Mouse (Mus musculus) intestine, embryonic 14.5 days (tissue): ENCODE data around the gene Zfp607b. TPM values are rescaled to one million over a fixed set of nuclear protein-coding genes. Genes with fewer than 3 reads are reported as not detected.

Source experiments
- ATAC-seq: fragments of 200-750 bp; cut with Nextera tagmentation; replicated peaks from 2 replicates; pipeline ENCODE4 v1.8.0; 2017; ENCODE audit warnings: low read depth, moderate number of reproducible peaks, moderate TSS enrichment, moderate library complexity; ENCODE audit not compliant: low FRiP score, low TSS enrichment
- DNase-seq: peaks from one replicate; pipeline ENCODE4 v3.0.0-alpha.2; 2018; ENCODE audit warnings: low spot score
- H3K27ac ChIP-seq: fragments of 300-500 bp; sonication (generic); 2 replicates; pipeline ENCODE4 v1.5.1; 2014; ENCODE audit warnings: low read depth, mild to moderate bottlenecking, control low read depth
- H3K27me3 ChIP-seq: fragments of 300-500 bp; sonication (generic); replicated peaks from 2 replicates; pipeline ENCODE4 v1.6.1; 2014; ENCODE audit warnings: low read length, control low read depth; ENCODE audit not compliant: control insufficient read depth, insufficient read depth
- H3K36me3 ChIP-seq: fragments of 300-500 bp; sonication (generic); 2 replicates; pipeline ENCODE4 v1.6.1; 2014; ENCODE audit warnings: low read length, control low read depth; ENCODE audit not compliant: control insufficient read depth, insufficient read depth
- H3K4me1 ChIP-seq: fragments of 300-500 bp; sonication (generic); replicated peaks from 2 replicates; pipeline ENCODE4 v1.6.1; 2014; ENCODE audit warnings: low read length, control low read depth, mixed read lengths; ENCODE audit not compliant: control insufficient read depth, insufficient read depth
- H3K4me2 ChIP-seq: fragments of 300-500 bp; sonication (generic); 2 replicates; pipeline ENCODE4 v1.6.1; 2014; ENCODE audit warnings: low read length
- H3K4me3 ChIP-seq: fragments of 300-500 bp; sonication (generic); 2 replicates; pipeline ENCODE4 v1.5.1; 2014; ENCODE audit warnings: low read depth, low read length, control low read depth, mixed read lengths
- H3K9ac ChIP-seq: fragments of 300-500 bp; sonication (generic); 2 replicates; pipeline ENCODE4 v1.6.1; 2014; ENCODE audit warnings: mild to moderate bottlenecking, low read length
- H3K9me3 ChIP-seq: fragments of 300-500 bp; sonication (generic); 2 replicates; pipeline ENCODE4 v1.6.1; 2016; ENCODE audit warnings: low read length, control low read depth; ENCODE audit not compliant: control insufficient read depth
- WGBS: fragments of 180-500 bp; shearing (Covaris S2); extraction: QIAGEN DNeasy Blood & Tissue Kit; methylation state at CpG from one replicate; pipeline ENCODE4 v1.1.7; 2014; 5-methylcytosine and 5-hydroxymethylcytosine counted together
- polyA plus RNA-seq: library from polyadenylated mRNA; unstranded; fragments of >200 nt; fragmentation: Nextera tagmentation; extraction: Ambion mirVana; gene quantifications from 2 replicates; pipeline ENCODE4 v1.2.1, GENCODE M21; 2014

Gene Zfp607b
- polyA plus RNA-seq, 1 experiment from 2014 or later = 3.4 TPM

DNA sequence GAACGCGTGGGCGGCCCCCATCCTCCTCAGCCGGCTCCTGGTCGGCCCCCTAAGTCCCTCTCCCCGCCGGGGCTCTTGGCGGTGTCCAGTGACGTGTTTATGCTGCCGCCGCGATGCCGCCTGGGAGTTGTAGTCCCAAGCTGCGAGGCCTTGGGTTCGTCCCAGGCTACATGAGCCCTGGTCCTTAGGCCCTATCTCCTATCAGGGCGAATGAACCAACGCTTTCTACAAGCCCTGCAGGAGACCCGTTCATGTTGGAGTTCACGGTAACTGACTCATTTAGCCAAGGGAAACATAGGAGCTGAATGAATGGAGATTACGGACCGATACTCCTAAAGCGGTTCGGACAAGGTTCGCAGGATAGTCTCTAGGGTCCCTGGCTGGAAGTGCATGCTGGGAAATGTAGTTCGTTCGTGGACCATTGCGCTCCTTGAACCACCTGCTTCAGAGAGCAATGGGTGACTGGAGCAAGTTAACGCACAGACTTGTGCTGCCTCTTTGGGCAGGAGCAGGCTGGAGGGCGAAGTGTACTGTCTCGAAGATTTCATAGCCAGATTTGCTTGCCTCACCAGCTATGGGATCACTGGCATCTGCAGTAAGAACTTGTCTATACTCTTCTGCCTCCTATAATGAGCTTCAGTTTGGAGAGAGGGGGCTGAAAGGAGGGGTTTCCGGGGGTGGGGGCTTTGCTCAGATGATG is 14.5 kb upstream of the Zfp607b start, which contains the start of gene Map3k10:
TSS of gene Map3k10 (minus strand) at position 77 of the 700 bp plus-strand sequence.
- H3K9me3 ChIP-seq = no peaks in the 10 kb centered on the region
- WGBS = under 1% methylated on average over 31 of the region's 31 CpGs
- peak within 1 kb of the TSS; percentile 78 for H3K9ac ChIP-seq
- no peaks in the 10 kb centered on the region for H3K27me3 ChIP-seq
- H3K4me2 ChIP-seq = peak within 1 kb of the TSS; percentile 99
- H3K36me3 ChIP-seq = peaks cover 6% of the 10 kb centered on the region; the same call in 1 of the 2 replicates
- peak; percentile 96 for ATAC-seq
- peak within 1 kb of the TSS; percentile 91 for H3K27ac ChIP-seq
- H3K4me3 ChIP-seq = peak within 1 kb of the TSS; percentile 82
- peaks cover 17% of the 10 kb centered on the region for H3K4me1 ChIP-seq
- peak; percentile 98 for DNase-seq

DNA sequence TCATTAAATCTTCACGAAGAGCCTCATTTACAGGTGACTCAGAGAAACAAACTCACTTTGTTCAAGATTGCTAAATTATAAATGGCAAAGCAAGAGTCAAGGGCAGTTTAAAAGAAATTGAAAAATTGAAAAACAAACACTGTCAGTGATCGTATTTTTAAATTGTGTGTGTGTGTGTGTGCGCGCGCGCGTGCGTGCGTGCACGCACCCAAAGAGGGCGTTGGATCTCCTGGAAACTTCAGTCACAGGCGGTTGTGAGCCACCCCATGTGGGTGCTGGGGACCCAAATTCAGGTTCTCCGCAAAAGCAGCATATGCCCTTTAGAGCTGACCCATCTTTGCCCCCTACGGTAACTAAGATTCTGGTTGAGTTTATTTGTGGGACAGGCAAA is 13.9 kb upstream of the Zfp607b start:
- H3K36me3 ChIP-seq = peaks cover 6% of the 10 kb centered on the region; the same call in 1 of the 2 replicates
- H3K4me1 ChIP-seq = peaks cover 17% of the 10 kb centered on the region
- no peak for ATAC-seq
- no peak for DNase-seq
- H3K9ac ChIP-seq = peak overlapping the region; percentile 78; the same call in 1 of the 2 replicates
- WGBS = 29% methylated on average over 14 of the region's 14 CpGs
- H3K4me2 ChIP-seq = peak overlapping the region; percentile 99
- H3K27me3 ChIP-seq = no peaks in the 10 kb centered on the region
- H3K27ac ChIP-seq = no peak overlapping the region; the same call in 1 of the 2 replicates
- H3K4me3 ChIP-seq = peak overlapping the region; percentile 82
- no peaks in the 10 kb centered on the region for H3K9me3 ChIP-seq

DNA sequence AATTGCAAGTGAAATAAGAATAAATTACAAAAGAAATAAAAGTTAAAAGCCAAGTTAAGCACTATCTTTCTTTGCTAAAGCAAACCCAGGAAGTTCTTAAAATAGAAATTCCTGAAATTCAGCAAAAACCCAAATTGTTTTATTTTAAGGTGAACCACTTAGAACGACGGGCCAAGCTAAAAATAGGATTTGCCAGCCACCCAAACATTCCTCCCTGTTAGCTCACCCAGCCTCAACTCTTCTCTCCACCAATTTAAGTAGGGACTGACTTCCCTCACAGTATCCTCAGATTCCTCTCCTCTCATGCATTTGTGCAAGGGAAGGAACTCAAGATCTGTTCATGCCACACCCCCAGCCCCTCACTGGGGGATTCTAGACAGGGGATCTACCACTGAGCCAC is 5.9 kb upstream of the Zfp607b start:
- Histone ChIP-seq H3K27ac (no peak overlapping the region), H3K9me3 (no peaks in the 10 kb centered on the region), H3K27me3 (no peaks in the 10 kb centered on the region), H3K9ac (no peak overlapping the region), H3K4me2 (no peak overlapping the region), H3K4me1 (0 out of 2 replicates have a peak, but pooled peaks cover 2% of the 10 kb centered on the region), H3K4me3 (no peak overlapping the region), H3K36me3 (no peaks in the 10 kb centered on the region)
- no peak for ATAC-seq
- 52% methylated on average over 2 of the region's 2 CpGs for WGBS
- DNase-seq = no peak

- 37% methylated on average over 5 of the region's 5 CpGs for WGBS
Measured at GRCm38 (mm10) chr7:27685220-27685619, 3.9 kb upstream of the Zfp607b start.

GRCm38 (mm10) chr7:27685681-27686080 is 3.5 kb upstream of the Zfp607b start:
- under 1% methylated on average over 6 of the region's 6 CpGs for WGBS
- Histone ChIP-seq H3K4me2 (peak overlapping the region; percentile 25; the same call in 1 of the 2 replicates), H3K9ac (no peak overlapping the region), H3K9me3 (no peaks in the 10 kb centered on the region), H3K27ac (no peak overlapping the region), H3K27me3 (no peaks in the 10 kb centered on the region), H3K36me3 (no peaks in the 10 kb centered on the region), H3K4me1 (0 out of 2 replicates have a peak, but pooled peaks cover 5% of the 10 kb centered on the region), H3K4me3 (no peak overlapping the region)
- DNase-seq = peak; percentile 56
- ATAC-seq = no peak

More at GRCm38 (mm10) chr7:27685220-27685619, 3.9 kb upstream of the Zfp607b start:
- Histone ChIP-seq H3K9me3 (no peaks in the 10 kb centered on the region), H3K9ac (no peak overlapping the region), H3K4me2 (peak overlapping the region; percentile 25; the same call in 1 of the 2 replicates), H3K4me3 (no peak overlapping the region), H3K4me1 (0 out of 2 replicates have a peak, but pooled peaks cover 5% of the 10 kb centered on the region), H3K27me3 (no peaks in the 10 kb centered on the region), H3K36me3 (no peaks in the 10 kb centered on the region), H3K27ac (no peak overlapping the region)
- no peak for ATAC-seq
- DNase-seq = no peak

- H3K9ac ChIP-seq = no peak overlapping the region
- H3K4me3 ChIP-seq = no peak overlapping the region
- no peaks in the 10 kb centered on the region for H3K36me3 ChIP-seq
- WGBS = 93% methylated on average over 1 of the region's 1 CpGs
- H3K27me3 ChIP-seq = no peaks in the 10 kb centered on the region
- 0 out of 2 replicates have a peak, but pooled peaks cover 5% of the 10 kb centered on the region for H3K4me1 ChIP-seq
- H3K4me2 ChIP-seq = no peak overlapping the region
- DNase-seq (peak; percentile 54), ATAC-seq (no peak)
- no peak overlapping the region for H3K27ac ChIP-seq
- no peaks in the 10 kb centered on the region for H3K9me3 ChIP-seq
Measured at GRCm38 (mm10) chr7:27687043-27687442, 2.1 kb upstream of the Zfp607b start.

DNA sequence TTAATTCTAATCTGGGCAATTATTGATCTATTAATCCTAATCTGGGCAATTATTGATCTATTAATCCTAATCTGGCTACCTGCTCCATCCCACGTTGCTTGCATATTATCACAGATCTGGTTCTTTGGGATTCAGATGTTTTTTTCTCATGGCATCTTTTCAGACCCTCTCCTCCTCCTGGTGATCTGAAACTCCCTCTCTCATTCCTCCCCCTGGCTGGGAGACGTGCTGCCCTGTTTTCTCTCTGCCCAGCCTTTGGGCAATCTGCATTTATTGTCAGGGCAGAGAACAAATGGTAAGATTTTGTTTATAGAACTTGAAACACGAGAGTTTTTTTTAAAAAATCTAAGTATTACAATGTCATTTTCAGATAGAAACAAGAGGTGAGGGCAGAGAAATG is 1.3 kb upstream of the Zfp607b start:
- 68% methylated on average over 3 of the region's 3 CpGs for WGBS
- Histone ChIP-seq H3K27me3 (no peaks in the 10 kb centered on the region), H3K4me3 (no peak overlapping the region), H3K9me3 (no peaks in the 10 kb centered on the region), H3K4me1 (0 out of 2 replicates have a peak, but pooled peaks cover 5% of the 10 kb centered on the region), H3K27ac (no peak overlapping the region), H3K4me2 (peak overlapping the region; percentile 60), H3K36me3 (no peaks in the 10 kb centered on the region), H3K9ac (no peak overlapping the region)
- DNase-seq = no peak
- ATAC-seq = no peak

GRCm38 (mm10) chr7:27688246-27688788 is 823 bp upstream of the Zfp607b start:
- H3K9me3 ChIP-seq = no peaks in the 10 kb centered on the region
- peak overlapping the region; percentile 40 for H3K4me3 ChIP-seq
- H3K4me1 ChIP-seq = 0 out of 2 replicates have a peak, but pooled peaks cover 5% of the 10 kb centered on the region
- DNase-seq (peak; percentile 52), ATAC-seq (no peak)
- peak overlapping the region; percentile 60 for H3K4me2 ChIP-seq
- 37% methylated on average over 14 of the region's 14 CpGs for WGBS
- H3K36me3 ChIP-seq = no peaks in the 10 kb centered on the region
- peak overlapping the region; percentile 57 for H3K9ac ChIP-seq
- no peak overlapping the region; the same call in 1 of the 2 replicates for H3K27ac ChIP-seq
- H3K27me3 ChIP-seq = no peaks in the 10 kb centered on the region
